Mouse (Mus musculus) olfactory bulb, adult 2 months (tissue): ENCODE measurements at regions not wholly inside any gene's neighbourhood (a gene's known extent, or its start where the extent isn't known, plus 50 kb on each side); places are given as distances from the start of the nearest gene placed in this dataset.

ENCODE experiments used
- CTCF ChIP-seq: fragments of 200-500 bp; IDR thresholded peaks from 2 replicates; pipeline ENCODE4 v1.5.1; 2012; ENCODE audit warnings: low read depth, mild to moderate bottlenecking, low read length, moderate library complexity; ENCODE audit not compliant: insufficient read depth
- POLR2A ChIP-seq: fragments of 200-500 bp; IDR thresholded peaks from 2 replicates; pipeline ENCODE4 v1.6.1; 2012; ENCODE audit warnings: mild to moderate bottlenecking, low read depth, low read length, moderate library complexity; ENCODE audit not compliant: insufficient read depth

DNA sequence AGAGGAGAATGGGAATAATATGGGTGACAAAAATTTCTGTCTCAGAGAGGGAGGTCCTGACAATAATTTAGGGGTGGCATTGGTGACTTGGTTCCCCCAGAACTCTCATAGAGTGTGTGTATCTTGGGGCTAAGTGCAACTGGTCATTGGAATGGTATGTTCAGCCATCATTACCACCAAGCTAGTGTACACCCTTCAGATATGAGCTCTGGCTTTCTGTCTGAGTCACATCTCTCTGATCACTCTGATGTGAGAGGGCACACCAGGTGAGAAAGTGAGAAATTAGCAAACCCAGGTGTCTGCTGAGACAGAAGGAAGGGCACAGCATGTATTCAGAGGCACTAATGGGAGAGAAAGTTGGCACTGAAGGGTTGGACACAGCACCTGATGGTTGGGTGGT lies 642.8 kb downstream of the Zfp706 start:
- TF ChIP-seq POLR2A (no peak), CTCF (no peak)
